19 mouse cellular contexts compared by ENCODE assay signal in genomic region chr1:64609145-64609544, GRCm38 (mm10). TPM values are rescaled to one million over a fixed set of nuclear protein-coding genes. Genes with fewer than 3 reads are reported as not detected.
DNase-seq lines count a peak whose midpoint lies in the region; ATAC-seq and TF ChIP-seq lines count a peak whose summit lies in the region.
"Had no signal": no experiment of that assay in that cellular context is flagged by ENCODE, and none has a peak within 500 bp of the region (broad histone marks: within the 10 kb centered on the region; RNA-seq: fewer than 3 reads in every experiment).

No protein-coding gene starts in this region.

- H3K9me3 ChIP-seq in embryonic facial prominence, embryonic 14.5 days (ENCODE audit: control insufficient read depth, low read length) = no peaks in the 10 kb centered on the region
- H3K9me3 ChIP-seq in embryonic facial prominence, embryonic 10.5 days = no peaks in the 10 kb centered on the region
- no peaks in the 10 kb centered on the region for H3K9me3 ChIP-seq in erythroblast, embryonic 14.5 days (ENCODE audit: control insufficient read depth, low read length)
- no peaks in the 10 kb centered on the region for H3K9me3 ChIP-seq in liver, embryonic 16.5 days (replicated peaks; ENCODE audit: control insufficient read depth, low read length)
- no peaks in the 10 kb centered on the region for H3K9me3 ChIP-seq in intestine, postnatal 0 days (ENCODE audit: control insufficient read depth)
- H3K9me3 ChIP-seq: embryonic facial prominence, embryonic 15.5 days; hindbrain, embryonic 15.5 days; limb, embryonic 13.5 days; midbrain, embryonic 13.5 days had no signal

- no peaks in the 10 kb centered on the region for H3K27me3 ChIP-seq in embryonic facial prominence, embryonic 14.5 days (replicated peaks; ENCODE audit: control insufficient read depth, insufficient read depth, low read length)
- H3K27me3 ChIP-seq in embryonic facial prominence, embryonic 10.5 days (replicated peaks; ENCODE audit: low read depth, poor library complexity, severe bottlenecking) = no peaks in the 10 kb centered on the region
- no peaks in the 10 kb centered on the region for H3K27me3 ChIP-seq in erythroblast, embryonic 14.5 days (ENCODE audit: control insufficient read depth)
- H3K27me3 ChIP-seq in liver, embryonic 16.5 days (ENCODE audit: control insufficient read depth, insufficient read depth, low read depth, low read length) = no peaks in the 10 kb centered on the region
- H3K27me3 ChIP-seq in intestine, postnatal 0 days (replicated peaks; ENCODE audit: control insufficient read depth, insufficient read depth, low read length) = no peaks in the 10 kb centered on the region
- H3K27me3 ChIP-seq: embryonic facial prominence, embryonic 15.5 days; hindbrain, embryonic 15.5 days; limb, embryonic 13.5 days; midbrain, embryonic 13.5 days had no signal

- H3K4me3 ChIP-seq in embryonic facial prominence, embryonic 14.5 days (ENCODE audit: low read depth, low read length) = no peak overlapping the region
- no peak overlapping the region for H3K4me3 ChIP-seq in embryonic facial prominence, embryonic 10.5 days
- peak overlapping the region; percentile 5 for H3K4me3 ChIP-seq in erythroblast, embryonic 14.5 days (replicated peaks)
- no peak overlapping the region for H3K4me3 ChIP-seq in liver, embryonic 16.5 days (ENCODE audit: low read depth, low read length)
- no peak overlapping the region for H3K4me3 ChIP-seq in intestine, postnatal 0 days (ENCODE audit: low read depth, low read length)
- H3K4me3 ChIP-seq: embryonic facial prominence, embryonic 15.5 days; hindbrain, embryonic 15.5 days; limb, embryonic 13.5 days; midbrain, embryonic 13.5 days had no signal

- no peaks in the 10 kb centered on the region for H3K4me1 ChIP-seq in embryonic facial prominence, embryonic 14.5 days (ENCODE audit: control insufficient read depth, insufficient read depth, low read length)
- H3K4me1 ChIP-seq in embryonic facial prominence, embryonic 10.5 days = no peaks in the 10 kb centered on the region
- H3K4me1 ChIP-seq in erythroblast, embryonic 14.5 days (ENCODE audit: control insufficient read depth) = peaks cover 39% of the 10 kb centered on the region
- H3K4me1 ChIP-seq in liver, embryonic 16.5 days (ENCODE audit: control insufficient read depth, low read depth, low read length) = peaks cover 17% of the 10 kb centered on the region
- H3K4me1 ChIP-seq in intestine, postnatal 0 days (replicated peaks; ENCODE audit: control insufficient read depth, insufficient read depth, low read length) = no peaks in the 10 kb centered on the region
- H3K4me1 ChIP-seq: embryonic facial prominence, embryonic 15.5 days; hindbrain, embryonic 15.5 days; limb, embryonic 13.5 days; midbrain, embryonic 13.5 days had no signal

- 69% methylated on average over 4 of the region's 4 CpGs for WGBS in embryonic facial prominence, embryonic 14.5 days
- WGBS in embryonic facial prominence, embryonic 10.5 days = 87% methylated on average over 4 of the region's 4 CpGs
- 21% methylated on average over 4 of the region's 4 CpGs for WGBS in liver, embryonic 16.5 days (ENCODE audit: insufficient replicate concordance)
- 63% methylated on average over 4 of the region's 4 CpGs for WGBS in intestine, postnatal 0 days

- H3K9ac ChIP-seq in embryonic facial prominence, embryonic 14.5 days (ENCODE audit: low read depth, low read length) = no peak overlapping the region
- H3K9ac ChIP-seq in liver, embryonic 16.5 days (ENCODE audit: low read depth, low read length) = no peak overlapping the region
- no peak overlapping the region for H3K9ac ChIP-seq in intestine, postnatal 0 days (ENCODE audit: low read depth, low read length)
- H3K9ac ChIP-seq: embryonic facial prominence, embryonic 15.5 days; hindbrain, embryonic 15.5 days; limb, embryonic 13.5 days; midbrain, embryonic 13.5 days had no signal

- peaks cover 49% of the 10 kb centered on the region for H3K36me3 ChIP-seq in embryonic facial prominence, embryonic 14.5 days (ENCODE audit: control insufficient read depth, insufficient read depth, low read length)
- H3K36me3 ChIP-seq in embryonic facial prominence, embryonic 10.5 days (replicated peaks) = peaks cover 78% of the 10 kb centered on the region
- H3K36me3 ChIP-seq in erythroblast, embryonic 14.5 days (ENCODE audit: control insufficient read depth) = peaks cover 71% of the 10 kb centered on the region
- H3K36me3 ChIP-seq in liver, embryonic 16.5 days (ENCODE audit: control insufficient read depth, insufficient read depth) = peaks cover 10% of the 10 kb centered on the region; the same call in 1 of the 2 replicates
- peaks cover 33% of the 10 kb centered on the region for H3K36me3 ChIP-seq in intestine, postnatal 0 days (ENCODE audit: control insufficient read depth, insufficient read depth)

- ATAC-seq in embryonic facial prominence, embryonic 14.5 days (ENCODE audit: low read depth) = no peak
- peak; percentile 92 for ATAC-seq in liver, embryonic 16.5 days (ENCODE audit: low read depth)
- ATAC-seq in intestine, postnatal 0 days = no peak
- ATAC-seq in inflammation-experienced regulatory T-cells, adult 6 months = no peak
- ATAC-seq: forebrain, embryonic 14.5 days; midbrain, embryonic 13.5 days had no signal

- TF ChIP-seq CTCF in intestine, postnatal 0 days (IDR thresholded peaks at IDR 0.05; ENCODE audit: low read depth) = no peak

- H3K4me2 ChIP-seq in embryonic facial prominence, embryonic 14.5 days (ENCODE audit: low read depth, low read length) = no peak overlapping the region
- peak overlapping the region; percentile 1; the same call in 1 of the 2 replicates for H3K4me2 ChIP-seq in liver, embryonic 16.5 days (ENCODE audit: low read depth, low read length)
- H3K4me2 ChIP-seq in intestine, postnatal 0 days (replicated peaks; ENCODE audit: low read depth) = no peak overlapping the region
- H3K4me2 ChIP-seq: embryonic facial prominence, embryonic 15.5 days; hindbrain, embryonic 15.5 days; limb, embryonic 13.5 days; midbrain, embryonic 13.5 days had no signal

- no peak overlapping the region for H3K27ac ChIP-seq in embryonic facial prominence, embryonic 14.5 days (replicated peaks; ENCODE audit: low read depth, low read length)
- H3K27ac ChIP-seq in embryonic facial prominence, embryonic 10.5 days (replicated peaks) = no peak overlapping the region
- peak overlapping the region; percentile 68 for H3K27ac ChIP-seq in liver, embryonic 16.5 days (ENCODE audit: low read length)
- no peak overlapping the region for H3K27ac ChIP-seq in intestine, postnatal 0 days (ENCODE audit: low read depth, low read length)
- H3K27ac ChIP-seq: embryonic facial prominence, embryonic 15.5 days; hindbrain, embryonic 15.5 days; limb, embryonic 13.5 days; midbrain, embryonic 13.5 days had no signal

- DNase-seq in embryonic facial prominence, embryonic 14.5 days (ENCODE audit: low spot score) = peak; percentile 63
- no peak for DNase-seq in embryonic facial prominence, embryonic 10.5 days (ENCODE audit: low spot score)
- DNase-seq in MEL-GATA-1-ER (ENCODE audit: extremely low read depth, low read depth) (peak; percentile 36), MN1 (ENCODE audit: low spot score) (no peak)
- DNase-seq: adrenal gland, postnatal 14 days; cerebellum, adult 11-12 months; gastrocnemius, postnatal 10 days; heart, postnatal 10 days; lung, postnatal 36 days; right cerebral cortex, postnatal 14 days had no signal

RNA-seq across cellular contexts. Expression of gene Mettl21a, which starts 7.9 kb away (rescaled TPM):
- 26.4 TPM in 2 replicates for polyA plus RNA-seq in embryonic facial prominence, embryonic 14.5 days (2014; fragmentation: Nextera tagmentation; extraction: Ambion mirVana)
- 20.9 and 21.9 TPM in 2 replicates for polyA plus RNA-seq in embryonic facial prominence, embryonic 10.5 days (2016; fragmentation: Nextera tagmentation; extraction: Ambion mirVana)
- 0.17 and 0.26 TPM in 2 replicates for polyA plus RNA-seq in erythroblast, embryonic 14.5 days (2012)
- polyA plus RNA-seq in liver, embryonic 16.5 days (2015; fragmentation: Nextera tagmentation; extraction: Ambion mirVana) = 6.3 and 6.6 TPM in 2 replicates
- polyA plus RNA-seq in intestine, postnatal 0 days (2015; fragmentation: Nextera tagmentation; extraction: Ambion mirVana) = 9.5 and 10.2 TPM in 2 replicates
- polyA plus RNA-seq in inflammation-experienced regulatory T-cells, adult 6 months (2017; shearing (Covaris generic)) = 10 to 100 TPM; 25.7 to 33.4 (median 29.1) TPM

Comparison
In these comparisons a context has a peak if more than half of its experiments do, and no peak if none do; other contexts are left out.
1. DNase-seq: peak in embryonic facial prominence, embryonic 14.5 days (single experiment) and MEL-GATA-1-ER (single experiment); none in embryonic facial prominence, embryonic 10.5 days (single experiment) and MN1 (single experiment).